Mouse (Mus musculus) cerebellum, adult 9-11 months (tissue): Measurements from ENCODE around the gene Ap4s1.
"Not testable (repeated sequence)": the region's sequence is repeated elsewhere in the genome, so short reads cannot be mapped to it uniquely, and the experiment has no call there.

Experiments
- DNase-seq: peaks from one replicate; pipeline ENCODE4 v3.0.0; 2022

Gene Ap4s1

DNA sequence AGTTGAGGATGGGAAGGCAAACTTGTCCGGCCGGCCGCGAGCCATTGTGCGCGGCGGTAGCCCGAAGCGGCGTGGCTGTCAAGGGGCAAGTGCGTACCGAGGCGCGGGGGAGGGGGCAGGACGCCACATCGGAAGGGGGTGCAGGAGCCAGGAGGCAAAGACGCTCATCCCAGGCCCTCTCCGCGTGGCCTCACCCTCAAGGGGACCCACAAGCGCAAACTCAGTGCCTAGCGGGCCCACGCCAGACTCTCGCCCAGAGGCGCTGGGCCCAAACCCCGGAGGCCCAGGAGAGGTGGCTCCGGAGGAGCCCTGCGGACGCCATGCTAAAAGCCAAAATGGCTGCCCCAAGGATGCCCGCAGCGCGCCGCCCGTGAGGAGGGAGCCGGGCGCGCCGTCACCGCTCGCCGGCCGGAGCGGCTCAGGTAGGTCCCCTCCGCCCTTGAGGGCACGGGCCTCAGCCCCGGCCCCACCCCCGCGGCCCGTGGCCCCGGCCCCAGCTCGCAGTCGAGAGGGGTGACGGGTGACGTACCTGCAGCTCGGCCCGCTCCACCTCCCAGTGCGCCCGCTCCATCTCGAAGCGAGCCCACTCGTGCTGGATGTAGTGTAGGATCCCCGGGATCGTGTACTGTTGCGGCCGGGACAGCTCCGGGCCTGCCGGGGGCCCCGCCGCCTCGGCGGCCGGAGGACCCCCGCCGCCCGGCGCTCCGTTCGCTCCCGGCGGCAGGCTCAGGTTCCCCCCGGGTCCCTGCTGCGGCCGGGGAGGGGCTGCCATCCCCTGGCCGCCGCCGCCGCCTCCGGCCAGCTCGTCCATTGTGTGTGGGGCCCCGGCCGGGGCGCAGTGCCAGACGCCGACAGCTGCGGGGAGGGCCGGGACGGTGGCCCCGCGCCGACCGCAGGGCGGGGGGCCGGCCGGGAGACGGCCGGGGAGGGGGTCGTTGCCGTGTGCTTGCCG lies at the start of gene Ap4s1:
Gene Ap4s1, plus strand, starts transcription at position 141 of the 952 bp plus-strand sequence.
- peak; percentile 84 for DNase-seq

- DNase-seq: no peak
Observed at GRCm38 (mm10) chr12:51641871-51642270, 49.0 kb upstream of the Ap4s1 start.

- not testable (repeated sequence) for DNase-seq
Observed at GRCm38 (mm10) chr12:51649401-51649800, 41.4 kb upstream of the Ap4s1 start.

- DNase-seq: no peak
Observed at GRCm38 (mm10) chr12:51655944-51656465, 34.8 kb upstream of the Ap4s1 start.

GRCm38 (mm10) chr12:51663011-51663410 lies 27.8 kb upstream of the Ap4s1 start:
- DNase-seq: no peak

DNA sequence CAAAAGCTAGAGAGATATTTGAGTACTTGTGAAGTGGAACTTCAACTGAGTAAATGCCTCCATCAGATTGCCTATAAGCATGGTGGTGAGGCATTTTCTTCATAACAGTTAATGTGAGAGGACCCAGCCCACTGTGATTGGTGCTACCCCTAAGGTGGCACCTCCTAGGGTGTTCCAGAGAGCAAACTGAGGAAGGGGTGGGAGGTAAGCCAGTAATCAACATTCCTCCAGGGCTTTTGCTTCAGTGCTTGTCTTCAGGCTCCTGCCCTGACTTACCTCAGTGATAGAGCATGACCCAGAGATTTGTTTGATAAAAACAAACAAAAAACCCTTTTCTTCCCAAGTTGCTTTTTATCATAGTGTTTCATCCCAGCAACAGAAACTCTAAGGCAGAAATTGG lies 26.9 kb upstream of the Ap4s1 start:
- no peak for DNase-seq

- no peak for DNase-seq
Observed at GRCm38 (mm10) chr12:51666708-51667430, 24.0 kb upstream of the Ap4s1 start.

- no peak for DNase-seq
Observed at GRCm38 (mm10) chr12:51671231-51671891, 19.5 kb upstream of the Ap4s1 start.

- no peak for DNase-seq
Observed at GRCm38 (mm10) chr12:51673270-51673669, 17.6 kb upstream of the Ap4s1 start.

DNA sequence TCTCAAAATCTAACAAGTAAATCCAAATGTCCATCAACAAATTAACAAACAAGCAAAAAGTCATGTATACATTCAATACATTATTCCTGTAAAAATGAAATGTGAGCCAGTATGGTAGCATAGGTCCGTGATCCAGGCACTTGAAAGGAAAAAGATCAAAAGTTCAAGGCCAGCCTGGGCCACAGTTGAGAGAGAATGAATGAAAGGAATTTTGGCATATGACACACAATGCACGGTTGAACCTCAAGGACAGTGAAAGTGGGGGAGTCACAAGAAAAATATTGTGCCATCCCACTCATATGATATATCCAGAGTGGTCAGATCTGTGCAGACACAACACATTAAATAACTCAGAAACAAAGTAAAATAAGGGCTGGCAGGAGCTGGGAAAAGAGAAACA lies 14.4 kb upstream of the Ap4s1 start:
- no peak for DNase-seq

DNA sequence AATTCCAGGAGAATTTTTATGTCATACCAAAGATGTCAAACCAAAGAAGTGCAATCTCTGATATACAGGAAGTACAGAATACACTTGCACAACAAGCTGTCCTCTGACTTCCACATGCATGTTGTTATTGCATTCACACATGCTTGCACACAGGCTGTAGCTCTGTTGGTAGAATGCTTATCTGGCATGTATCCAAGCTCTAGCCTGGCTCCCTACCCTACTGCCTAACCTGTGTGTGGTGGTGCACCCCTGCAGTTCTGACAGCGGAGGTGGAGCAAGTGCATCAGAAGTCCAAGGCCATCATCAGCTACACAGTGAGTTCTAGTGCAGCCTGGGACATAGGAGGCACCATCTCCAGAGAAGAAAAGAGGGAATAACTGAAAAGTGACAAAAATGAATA lies 12.0 kb upstream of the Ap4s1 start:
- peak; percentile 46 for DNase-seq

DNA sequence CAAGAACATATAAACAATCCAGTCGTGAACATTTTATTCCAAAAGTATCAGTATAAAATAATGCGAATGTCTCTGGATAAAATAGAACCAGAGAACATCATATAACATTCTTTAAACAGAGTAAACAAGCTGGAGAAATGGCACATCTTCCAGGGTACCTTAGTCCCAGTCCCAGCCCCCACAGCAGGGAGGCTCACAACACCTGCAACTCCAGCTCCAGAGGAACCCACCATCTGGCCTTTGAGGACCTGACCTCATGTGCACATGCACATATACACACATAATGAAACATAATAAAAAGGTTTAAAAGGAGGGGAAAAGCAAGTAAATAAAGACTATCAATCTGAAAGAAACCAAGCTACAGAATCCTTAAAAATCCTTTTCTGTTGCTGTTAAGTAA lies 2.3 kb upstream of the Ap4s1 start:
- DNase-seq: no peak

DNA sequence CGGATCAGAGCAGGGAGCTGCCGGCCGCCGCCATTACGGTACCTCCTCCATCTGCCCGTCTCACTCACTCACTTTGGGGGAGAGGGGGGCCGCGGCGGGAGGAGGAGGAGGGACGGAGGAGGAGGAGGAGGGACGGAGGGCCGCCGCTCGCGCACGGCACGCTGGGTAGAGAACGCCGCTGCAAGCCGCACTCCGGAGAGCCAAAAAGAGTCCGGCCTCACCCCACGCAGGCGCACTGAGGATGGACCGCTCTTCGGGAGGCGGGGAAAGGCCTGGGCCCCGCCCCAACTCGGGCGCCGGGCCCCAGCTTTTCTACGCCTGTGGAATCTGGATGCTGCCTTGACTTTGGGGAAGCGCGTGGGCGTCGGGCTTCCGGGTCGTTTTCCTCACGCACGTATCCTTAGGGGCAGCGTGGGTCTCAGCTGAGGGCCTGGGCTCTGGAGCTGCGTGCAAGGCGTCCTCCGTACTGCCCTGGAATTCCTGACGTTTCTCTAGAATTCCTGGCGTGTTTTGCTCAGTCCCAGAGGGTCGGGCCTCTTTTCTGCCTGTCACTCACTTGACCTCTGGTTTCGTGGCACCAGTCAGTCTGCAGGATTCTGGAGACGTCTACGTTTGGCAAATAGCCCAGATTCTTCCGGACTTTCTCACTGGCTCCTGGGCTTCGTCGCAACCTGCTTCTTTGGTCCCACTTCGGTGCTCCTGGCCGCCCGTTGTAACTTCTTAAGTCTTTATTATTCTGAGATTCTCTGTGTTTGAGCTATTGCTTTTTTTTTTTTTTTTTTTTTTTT lies 1.2 kb downstream of the Ap4s1 start, which contains the start of gene Strn3:
Gene Strn3, minus strand, starts transcription at position 53 of the 788 bp plus-strand sequence.
- DNase-seq: peak; percentile 98

GRCm38 (mm10) chr12:51692870-51693269 lies 2.0 kb downstream of the Ap4s1 start:
- peak; percentile 49 for DNase-seq

DNA sequence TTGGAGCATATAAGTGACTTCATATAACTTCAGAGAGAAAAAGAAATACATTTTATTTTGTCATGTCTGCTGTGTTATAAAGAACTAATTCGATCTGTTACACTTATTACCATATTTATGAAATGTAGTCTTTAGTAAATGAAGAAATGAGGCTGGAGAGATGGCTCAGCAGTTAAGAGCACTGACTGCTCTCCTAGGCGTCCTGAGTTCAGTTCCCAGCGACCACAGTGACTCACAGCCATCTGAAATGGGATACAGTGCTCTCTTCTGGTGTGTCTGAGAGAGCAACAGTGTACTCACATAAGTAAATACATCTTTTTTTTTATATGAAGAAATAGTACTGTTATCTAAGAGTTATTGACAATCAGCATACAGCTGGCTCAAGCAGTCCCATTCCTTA lies 2.6 kb downstream of the Ap4s1 start:
- no peak for DNase-seq

DNA sequence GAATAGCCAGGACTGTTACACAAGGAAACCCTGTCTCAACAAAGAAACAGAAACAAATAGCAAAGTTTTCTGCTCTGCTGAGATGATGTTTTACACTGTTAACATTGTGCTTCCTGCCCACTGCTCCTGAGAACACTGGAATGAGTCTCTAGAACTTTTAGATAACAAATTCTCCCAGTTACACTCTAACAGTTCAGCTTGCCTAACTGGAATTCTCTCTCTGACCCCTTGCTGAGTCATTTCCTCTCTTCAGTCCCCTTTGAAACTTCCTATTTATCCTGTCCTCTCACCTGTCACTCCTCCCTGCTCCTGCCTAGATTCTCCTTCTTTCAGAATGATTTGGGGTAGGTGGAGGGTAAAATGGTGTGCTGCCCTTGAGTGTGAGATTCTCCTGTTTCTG lies 3.3 kb downstream of the Ap4s1 start:
- no peak for DNase-seq

- no peak for DNase-seq
Observed at GRCm38 (mm10) chr12:51694966-51695365, 4.1 kb downstream of the Ap4s1 start.

DNA sequence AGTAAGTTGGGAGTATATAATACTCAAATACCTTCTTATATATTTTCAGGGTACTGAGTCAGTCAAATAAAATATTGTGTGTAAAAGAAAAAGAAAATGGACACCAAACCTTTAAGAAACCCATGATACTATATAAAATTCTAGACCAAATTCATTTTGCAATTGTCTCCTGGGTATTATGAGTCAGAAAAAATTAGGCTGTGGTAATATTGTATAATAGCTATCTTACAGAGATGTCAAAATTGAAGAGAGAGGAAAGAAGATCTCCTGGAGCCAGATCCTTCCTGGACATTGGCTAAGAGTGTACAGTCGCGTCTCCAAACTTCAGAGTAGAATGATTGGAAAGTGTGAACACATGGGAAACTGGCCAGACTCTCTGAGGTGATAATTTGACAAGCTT lies 5.3 kb downstream of the Ap4s1 start:
- DNase-seq: no peak

DNA sequence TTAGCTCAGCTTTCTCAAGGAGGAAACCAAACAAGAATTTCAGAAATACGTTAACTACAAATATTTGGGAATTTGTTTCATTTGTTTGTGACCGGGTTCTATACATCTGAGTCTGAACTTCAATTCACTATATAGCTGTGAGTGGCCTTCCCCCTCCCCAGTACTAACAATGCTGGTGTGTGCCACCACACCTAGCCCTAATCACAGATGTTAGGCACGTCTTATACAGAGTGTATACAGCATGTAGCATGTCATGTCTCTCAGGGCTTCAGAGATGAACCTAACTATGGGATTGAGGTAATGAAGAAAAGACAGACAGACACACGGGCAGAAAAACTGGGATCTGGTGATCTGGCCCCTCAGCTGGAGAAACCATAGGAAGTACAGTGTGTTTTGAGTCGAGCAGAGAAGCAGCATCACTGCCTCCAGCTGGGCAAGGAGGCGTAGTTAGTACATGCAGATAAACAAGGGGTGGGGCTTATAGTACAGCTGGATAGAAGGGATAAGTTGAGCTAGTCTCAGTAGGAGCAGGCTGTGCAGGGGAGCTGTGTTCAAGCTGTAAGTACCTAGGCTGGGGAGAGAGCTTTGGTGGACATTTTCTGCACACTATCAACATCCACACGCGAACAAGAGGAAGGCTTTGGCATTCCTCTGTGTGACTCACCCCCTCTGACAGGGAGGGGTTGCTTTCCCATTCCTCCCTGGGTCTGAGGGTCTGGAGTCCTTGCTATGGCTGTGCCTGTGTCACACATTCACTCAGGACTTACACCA lies 9.0 kb downstream of the Ap4s1 start:
- no peak for DNase-seq

DNA sequence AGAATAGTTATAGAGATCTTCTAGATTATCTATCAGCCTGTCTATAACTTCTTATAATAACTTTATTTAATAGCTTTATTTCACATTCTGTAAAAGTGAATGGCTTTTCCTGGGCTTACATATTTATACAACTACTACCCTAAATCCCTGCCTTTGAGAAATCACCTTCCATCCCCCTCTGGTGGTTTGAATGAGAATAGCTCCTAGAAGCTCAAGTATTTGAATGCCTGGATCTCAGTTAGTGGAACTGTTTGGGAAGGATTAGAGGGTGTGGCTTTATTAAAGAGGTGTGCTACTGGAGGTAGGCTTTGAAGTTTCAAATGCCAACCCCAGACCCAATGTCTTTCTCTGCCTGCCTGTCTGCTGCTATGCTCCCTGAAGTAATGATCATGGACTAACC lies 10.9 kb downstream of the Ap4s1 start:
- DNase-seq: no peak

DNA sequence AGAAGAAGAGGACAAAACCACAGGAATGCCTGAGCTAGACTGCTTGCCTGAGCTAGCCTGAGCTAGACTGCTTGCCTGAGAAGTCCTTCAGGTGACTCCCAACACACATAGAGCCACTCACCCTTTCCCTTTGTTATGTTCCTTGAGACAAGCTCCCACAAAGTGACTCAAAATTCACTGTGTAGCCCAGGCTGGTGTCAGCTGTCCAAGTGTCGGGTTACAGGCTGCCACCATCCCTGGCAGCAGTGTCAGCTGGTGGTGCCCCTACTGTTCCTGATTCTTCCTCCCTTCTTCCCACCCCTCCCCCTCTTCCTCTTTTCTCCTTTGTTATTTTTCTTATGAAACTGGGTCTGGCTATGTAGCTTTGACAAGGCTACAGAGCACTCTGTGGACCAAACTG lies 13.0 kb downstream of the Ap4s1 start:
- no peak for DNase-seq

DNA sequence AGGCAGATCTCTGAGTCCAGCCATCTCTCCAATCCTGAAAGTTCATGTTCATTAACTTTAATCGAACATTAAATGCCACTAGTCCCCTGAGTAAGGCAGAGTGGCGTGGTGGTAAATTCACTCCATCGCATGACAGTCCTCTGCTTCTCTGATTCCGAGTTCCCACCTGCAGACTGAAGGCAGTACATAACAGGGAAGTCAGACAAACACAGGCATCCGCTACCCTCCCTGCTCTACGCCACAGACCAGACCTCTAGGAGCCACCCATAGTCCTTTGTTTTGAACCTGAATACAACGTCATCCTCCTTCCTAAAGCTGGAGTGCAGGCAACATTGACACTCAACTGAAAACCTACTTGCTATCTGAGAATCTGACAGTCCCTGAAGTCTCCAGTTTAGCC lies 13.7 kb downstream of the Ap4s1 start:
- no peak for DNase-seq
